Mouse (Mus musculus) limb, embryonic 12.5 days (tissue): ENCODE results near the gene Gm21310. TPM values are rescaled to one million over a fixed set of nuclear protein-coding genes. Genes with fewer than 3 reads are reported as not detected.
"Not testable (repeated sequence)": the region's sequence is repeated elsewhere in the genome, so short reads cannot be mapped to it uniquely, and the experiment has no call there.

Source experiments
- ATAC-seq: fragments of 200-750 bp; cut with Nextera tagmentation; 2 replicates; pipeline ENCODE4 v1.8.0; 2017; ENCODE audit warnings: low read depth, moderate TSS enrichment; ENCODE audit not compliant: insufficient number of reproducible peaks, insufficient read depth, low FRiP score, low TSS enrichment
- H3K27ac ChIP-seq: fragments of 300-500 bp; sonication (generic); 2 replicates; pipeline ENCODE4 v1.5.1; 2016; ENCODE audit warnings: mild to moderate bottlenecking, moderate library complexity
- H3K27me3 ChIP-seq: fragments of 300-500 bp; sonication (generic); 2 replicates; pipeline ENCODE4 v1.6.1; 2016; ENCODE audit warnings: mild to moderate bottlenecking, moderate library complexity
- H3K36me3 ChIP-seq: fragments of 300-500 bp; sonication (generic); 2 replicates; pipeline ENCODE4 v1.6.1; 2016; ENCODE audit warnings: mild to moderate bottlenecking, moderate library complexity
- H3K4me1 ChIP-seq: fragments of 300-500 bp; sonication (generic); replicated peaks from 2 replicates; pipeline ENCODE4 v1.6.1; 2016
- H3K4me2 ChIP-seq: fragments of 300-500 bp; sonication (generic); 2 replicates; pipeline ENCODE4 v1.6.1; 2016; ENCODE audit warnings: mild to moderate bottlenecking, moderate library complexity
- H3K4me3 ChIP-seq: fragments of 300-500 bp; sonication (generic); replicated peaks from 2 replicates; pipeline ENCODE4 v1.5.1; 2016; ENCODE audit warnings: mild to moderate bottlenecking
- H3K9ac ChIP-seq: fragments of 300-500 bp; sonication (generic); replicated peaks from 2 replicates; pipeline ENCODE4 v1.6.1; 2016; ENCODE audit warnings: mild to moderate bottlenecking, moderate library complexity
- H3K9me3 ChIP-seq: fragments of 300-500 bp; sonication (generic); 2 replicates; pipeline ENCODE4 v1.6.1; 2016; ENCODE audit warnings: mild to moderate bottlenecking, moderate library complexity
- polyA plus RNA-seq: library from polyadenylated mRNA; unstranded; fragments of >200 nt; fragmentation: Nextera tagmentation; extraction: Ambion mirVana; gene quantifications from 2 replicates; pipeline ENCODE4 v1.2.1, GENCODE M21; 2016

The Gm21310 gene
- not detected in 2 replicates for polyA plus RNA-seq

DNA sequence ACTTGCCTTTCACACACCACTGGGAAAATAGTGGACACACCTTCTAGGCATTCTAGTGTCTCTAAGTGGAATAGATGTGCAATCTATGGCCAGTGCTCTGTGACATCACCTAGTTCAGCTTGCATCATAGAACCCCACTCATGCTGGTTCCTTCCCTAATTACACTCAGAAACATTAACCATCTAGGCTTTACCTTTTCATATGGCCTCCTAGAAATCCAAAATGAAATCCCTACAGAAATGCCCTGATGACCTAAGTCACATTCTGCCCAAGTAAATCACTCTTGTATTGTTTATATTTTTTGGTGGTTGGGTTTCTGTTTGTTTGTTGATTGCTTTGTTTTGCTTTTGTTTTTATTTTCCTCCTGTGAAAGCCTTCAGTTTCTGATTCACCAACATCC, at the start of gene Gm21310:
TSS of gene Gm21310 (minus strand) at position 101 of the 400 bp plus-strand sequence.
- H3K27ac ChIP-seq, H3K36me3 ChIP-seq, H3K9ac ChIP-seq, H3K4me3 ChIP-seq, H3K27me3 ChIP-seq, ATAC-seq, H3K4me2 ChIP-seq, H3K4me1 ChIP-seq, H3K9me3 ChIP-seq: not testable (repeated sequence)

Other genes with a start within 250 kb of the Gm21310 start
- not detected in 2 replicates for gene Gm20834, start 177.4 kb upstream of the Gm21310 start, polyA plus RNA-seq